Mouse (Mus musculus) Muller cell, postnatal 12 days (primary cell): Measurements from ENCODE around the gene Hmgcr.
A peak's percentile ranks its signal among the peaks of the same experiment; 100 is the strongest.

Experiments
- DNase-seq: peaks from one replicate; pipeline ENCODE4 v3.0.0-alpha.2; 2015; ENCODE audit errors: inconsistent ontology term

The Hmgcr gene

DNA sequence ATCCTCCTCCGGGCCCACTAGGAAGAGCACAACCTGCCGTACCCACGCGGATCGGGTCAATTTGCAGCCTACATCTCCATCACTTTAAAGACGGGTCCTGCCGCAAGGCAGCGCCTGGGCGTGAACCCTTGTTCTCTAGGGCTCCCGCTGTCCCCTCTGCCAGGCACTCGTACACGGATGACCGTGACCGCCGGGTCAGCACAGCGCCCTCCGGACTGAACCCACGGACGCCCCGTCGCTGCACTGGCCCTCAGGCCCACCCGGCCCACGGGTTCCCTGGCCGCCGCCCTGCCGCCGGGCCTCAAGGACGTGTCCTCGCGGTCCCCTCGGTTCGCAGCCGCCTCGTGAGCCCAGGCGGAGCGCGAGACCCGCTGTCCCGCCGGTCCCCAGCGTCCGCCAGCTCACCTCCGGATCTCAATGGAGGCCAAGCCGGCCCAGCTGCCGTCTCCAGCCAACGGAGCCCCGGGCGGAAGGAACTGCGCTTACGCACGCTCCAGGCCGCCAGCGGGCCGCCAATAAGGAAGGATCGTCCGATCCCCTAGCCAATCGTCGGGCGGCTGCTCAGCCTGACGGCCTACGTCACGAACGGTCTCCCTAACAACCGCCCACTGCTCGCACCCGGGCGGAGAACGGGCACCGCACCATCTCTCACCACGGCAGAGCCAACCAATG, at the start of gene Hmgcr:
Hmgcr (minus strand) TSS at position 531 of the 672 bp plus-strand sequence.
- peak; percentile 99 for DNase-seq

GRCm38 (mm10) chr13:96720003-96720402, 49.3 kb upstream of the Hmgcr start:
- no peak for DNase-seq

- no peak for DNase-seq
Measured at GRCm38 (mm10) chr13:96717821-96718220, 47.1 kb upstream of the Hmgcr start.

DNA sequence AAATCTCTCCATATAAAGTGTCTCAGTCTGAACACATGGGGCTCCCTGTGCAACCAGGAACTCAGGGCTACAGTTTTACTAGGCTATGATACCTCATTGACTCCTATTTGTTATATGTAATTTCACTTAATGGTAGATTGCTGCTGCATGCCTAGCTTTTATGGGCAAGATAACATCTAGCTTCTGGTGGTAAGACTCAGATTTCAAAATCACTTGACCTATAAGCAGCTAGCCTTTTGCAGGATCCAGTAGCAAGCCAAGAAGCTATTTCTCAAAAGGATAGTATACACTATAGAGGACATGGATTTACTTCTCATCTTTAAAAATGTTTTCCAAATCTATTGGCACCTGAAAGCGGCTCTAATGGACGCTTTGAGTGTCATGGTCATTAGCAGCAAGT, 45.6 kb upstream of the Hmgcr start:
- DNase-seq = no peak

GRCm38 (mm10) chr13:96709269-96710233, 38.8 kb upstream of the Hmgcr start:
- no peak for DNase-seq

GRCm38 (mm10) chr13:96702567-96703278, 32.0 kb upstream of the Hmgcr start:
- no peak for DNase-seq

- DNase-seq = no peak
Measured at GRCm38 (mm10) chr13:96697805-96698586, 27.3 kb upstream of the Hmgcr start.

GRCm38 (mm10) chr13:96695428-96695827, 24.7 kb upstream of the Hmgcr start:
- no peak for DNase-seq

- no peak for DNase-seq
Measured at GRCm38 (mm10) chr13:96689901-96690300, 19.2 kb upstream of the Hmgcr start.

DNA sequence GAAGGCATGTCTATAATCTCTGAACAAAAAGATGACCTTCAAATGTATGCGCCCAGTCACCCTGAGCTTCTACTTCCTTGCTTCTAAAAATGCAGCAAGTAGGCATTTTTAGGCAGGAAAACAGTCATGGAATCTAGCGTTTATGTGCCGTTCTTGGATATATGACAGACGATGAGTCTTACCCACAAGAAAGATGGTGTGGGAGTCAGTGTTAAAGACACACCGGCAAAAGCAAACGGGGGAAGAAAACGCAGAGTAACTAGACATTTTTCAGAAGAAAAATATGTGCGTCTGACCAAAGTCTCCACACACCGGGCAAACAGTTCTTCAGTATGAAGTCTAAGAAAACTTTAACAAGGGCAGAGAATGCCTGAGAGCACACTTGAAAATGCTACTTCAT, 16.5 kb upstream of the Hmgcr start:
- DNase-seq = no peak

GRCm38 (mm10) chr13:96684779-96685178, 14.0 kb upstream of the Hmgcr start:
- no peak for DNase-seq

GRCm38 (mm10) chr13:96681088-96681620, 10.4 kb upstream of the Hmgcr start:
- peak; percentile 57 for DNase-seq

- peak; percentile 81 for DNase-seq
Measured at GRCm38 (mm10) chr13:96680163-96681087, 9.7 kb upstream of the Hmgcr start.

GRCm38 (mm10) chr13:96678616-96679015, 7.9 kb upstream of the Hmgcr start:
- no peak for DNase-seq

GRCm38 (mm10) chr13:96677071-96677470, 6.3 kb upstream of the Hmgcr start:
- DNase-seq = no peak

DNA sequence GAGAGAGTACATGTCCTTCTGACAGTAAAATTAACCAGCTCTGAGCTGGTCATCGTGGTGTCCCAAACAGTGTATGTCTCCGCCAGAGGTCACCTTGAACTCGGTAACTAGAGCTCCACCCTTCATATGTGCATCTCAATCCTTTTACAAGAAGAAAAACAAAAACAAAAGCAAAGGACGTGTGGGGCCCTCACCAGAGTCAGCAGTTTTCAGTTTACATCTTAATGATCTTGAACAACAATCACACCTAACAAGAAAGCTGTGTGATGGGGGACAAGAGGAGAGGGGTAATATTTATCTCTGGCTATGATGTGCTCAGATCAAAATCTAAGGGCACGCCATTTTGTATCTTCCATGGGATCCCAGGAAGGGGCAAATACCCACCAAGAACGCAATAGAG, 5.0 kb upstream of the Hmgcr start:
- no peak for DNase-seq

- no peak for DNase-seq
Measured at GRCm38 (mm10) chr13:96673817-96674216, 3.1 kb upstream of the Hmgcr start.

DNA sequence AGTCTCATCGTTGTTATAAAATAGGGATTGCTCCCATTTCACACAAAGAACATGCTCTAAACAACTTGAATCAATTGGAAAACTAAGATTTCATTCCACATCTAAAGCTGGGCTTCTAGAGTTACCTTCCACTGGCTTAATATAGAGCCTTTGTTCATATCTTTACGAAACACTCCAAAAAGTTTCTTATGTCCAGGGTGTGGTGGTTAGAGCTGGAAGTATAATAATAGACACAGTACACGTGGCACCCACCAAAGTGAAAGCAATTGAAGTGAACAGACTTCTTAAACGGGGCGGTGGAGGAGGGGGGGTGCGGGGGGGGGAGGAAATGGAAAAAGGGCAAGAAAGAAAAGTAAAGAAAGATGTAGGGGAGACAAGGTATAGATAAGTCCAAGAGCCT, 1.5 kb upstream of the Hmgcr start:
- DNase-seq = no peak

DNA sequence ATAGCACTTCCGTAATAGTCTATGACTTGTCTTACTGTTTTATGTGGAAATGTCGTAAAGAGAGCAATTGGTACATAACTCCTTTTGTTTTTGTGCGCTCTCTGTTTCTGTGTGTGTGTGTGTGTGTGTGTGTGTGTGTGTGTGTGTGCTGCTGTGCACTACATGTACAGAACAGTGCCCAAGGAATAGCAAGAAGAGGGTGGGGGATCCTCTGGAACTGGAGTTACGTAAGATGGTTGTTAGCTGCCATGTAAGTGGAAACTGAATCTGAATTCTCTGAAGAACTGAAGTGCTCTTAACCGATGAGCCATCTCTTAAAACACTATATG, 1.1 kb upstream of the Hmgcr start:
- DNase-seq = no peak
